Mouse (Mus musculus) heart, embryonic 15.5 days (tissue): ENCODE results near the gene Ggt6. TPM values are rescaled to one million over a fixed set of nuclear protein-coding genes. Genes with fewer than 3 reads are reported as not detected.
A peak's percentile ranks its signal among the peaks of the same experiment; 100 is the strongest.

Source experiments
- ATAC-seq: fragments of 200-750 bp; cut with Nextera tagmentation; replicated peaks from 2 replicates; pipeline ENCODE4 v1.8.0; 2017; ENCODE audit warnings: low read depth, moderate TSS enrichment; ENCODE audit not compliant: insufficient number of reproducible peaks, insufficient read depth, low FRiP score
- H3K27ac ChIP-seq: fragments of 300-500 bp; sonication (generic); 2 replicates; pipeline ENCODE4 v1.5.1; 2015; ENCODE audit warnings: mild to moderate bottlenecking, inconsistent platforms
- H3K27me3 ChIP-seq: fragments of 300-500 bp; sonication (generic); 2 replicates; pipeline ENCODE4 v1.6.1; 2015; ENCODE audit warnings: inconsistent platforms
- H3K36me3 ChIP-seq: fragments of 300-500 bp; sonication (generic); 2 replicates; pipeline ENCODE4 v1.6.1; 2015; ENCODE audit warnings: mild to moderate bottlenecking, inconsistent platforms
- H3K4me1 ChIP-seq: fragments of 300-500 bp; sonication (generic); replicated peaks from 2 replicates; pipeline ENCODE4 v1.6.1; 2015; ENCODE audit warnings: inconsistent platforms
- H3K4me2 ChIP-seq: fragments of 300-500 bp; sonication (generic); 2 replicates; pipeline ENCODE4 v1.6.1; 2015; ENCODE audit warnings: inconsistent platforms, mild to moderate bottlenecking, moderate library complexity
- H3K4me3 ChIP-seq: fragments of 300-500 bp; sonication (generic); 2 replicates; pipeline ENCODE4 v1.5.1; 2015; ENCODE audit warnings: mild to moderate bottlenecking, inconsistent platforms
- H3K9ac ChIP-seq: fragments of 300-500 bp; sonication (generic); 2 replicates; pipeline ENCODE4 v1.6.1; 2015; ENCODE audit warnings: mild to moderate bottlenecking, inconsistent platforms
- H3K9me3 ChIP-seq: fragments of 300-500 bp; sonication (generic); replicated peaks from 2 replicates; pipeline ENCODE4 v1.6.1; 2016; ENCODE audit warnings: inconsistent platforms
- WGBS: fragments of 180-500 bp; shearing (Covaris S2); methylation state at CpG from one replicate; pipeline ENCODE4 v1.1.7; 2015; ENCODE audit warnings: mixed read lengths; 5-methylcytosine and 5-hydroxymethylcytosine counted together
- polyA plus RNA-seq: library from polyadenylated mRNA; unstranded; fragments of >200 nt; fragmentation: Nextera tagmentation; extraction: Ambion mirVana; gene quantifications from 2 replicates; pipeline ENCODE4 v1.2.1, GENCODE M21; 2015

The Ggt6 gene
- polyA plus RNA-seq, 1 experiment from 2014 or later: not detected

DNA sequence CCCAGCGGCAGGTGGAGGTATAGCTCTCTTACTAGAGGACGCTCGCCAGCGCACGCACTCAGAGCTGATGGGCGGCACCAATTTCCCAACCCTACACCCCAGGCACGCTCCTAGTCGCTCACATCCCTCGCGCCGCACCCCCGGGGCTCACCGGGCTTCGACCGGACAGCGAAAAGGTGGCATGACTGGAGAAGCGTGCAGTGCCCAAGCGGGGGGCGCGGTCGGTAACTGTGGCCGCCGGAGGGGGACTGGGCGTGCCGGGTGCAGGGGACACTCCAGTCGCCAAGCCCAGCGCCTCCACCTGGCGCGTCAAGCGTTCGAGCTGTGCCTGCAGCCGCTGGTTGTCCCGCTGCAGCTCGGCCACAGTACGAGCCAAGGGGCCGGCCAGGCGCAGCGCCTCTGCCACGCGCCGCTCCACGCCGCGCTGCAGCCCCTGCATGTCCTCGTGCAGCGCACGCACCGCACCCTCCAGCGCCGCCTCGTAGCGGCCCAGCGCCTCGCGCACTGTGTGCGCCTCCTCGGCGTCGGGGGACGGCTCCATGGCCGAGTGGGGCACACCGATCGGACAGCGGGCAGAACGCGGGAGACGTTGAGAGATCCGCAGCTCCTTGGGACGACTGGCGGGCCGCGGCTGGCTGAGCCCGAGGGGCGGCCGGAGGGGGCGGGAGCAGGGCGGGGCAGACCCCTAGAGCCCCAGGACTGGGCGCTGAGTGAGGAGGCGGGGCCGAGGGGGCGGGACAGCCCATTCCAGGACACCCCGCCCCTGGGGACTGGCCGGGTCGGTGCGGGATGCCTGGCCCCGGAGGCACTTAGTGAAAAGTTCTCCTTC lies 24.0 kb upstream of the Ggt6 start, which contains the start of gene Smtnl2:
Smtnl2 (minus strand) TSS at position 621 of the 829 bp plus-strand sequence.
- H3K9ac ChIP-seq: peak within 1 kb of the TSS; percentile 85
- no peaks in the 10 kb centered on the region for H3K9me3 ChIP-seq
- ATAC-seq: peak; percentile 87
- H3K4me1 ChIP-seq: peaks cover 82% of the 10 kb centered on the region
- no peaks in the 10 kb centered on the region for H3K36me3 ChIP-seq
- peak within 1 kb of the TSS; percentile 77 for H3K4me2 ChIP-seq
- WGBS: under 1% methylated on average over 85 of the region's 86 CpGs
- no peaks in the 10 kb centered on the region for H3K27me3 ChIP-seq
- H3K4me3 ChIP-seq: peak within 1 kb of the TSS; percentile 70
- peak within 1 kb of the TSS; percentile 95 for H3K27ac ChIP-seq

DNA sequence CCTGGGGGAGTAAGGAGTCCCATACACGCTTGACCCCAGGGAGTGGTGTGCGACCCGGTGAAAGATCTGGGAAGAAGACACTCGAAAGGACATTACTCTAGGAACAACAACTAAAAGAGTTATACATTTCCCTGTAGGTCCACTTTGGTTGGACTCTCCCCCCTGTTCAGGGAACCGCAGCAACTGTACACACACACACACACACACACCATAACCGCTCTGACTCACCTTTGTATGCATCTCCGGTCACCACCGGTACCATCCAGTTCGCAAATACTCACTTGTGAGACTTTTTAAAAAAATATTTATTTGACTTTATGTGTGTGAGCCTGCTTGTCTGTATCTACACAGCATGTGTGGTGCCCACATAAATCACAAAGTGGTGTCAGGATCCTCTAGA lies 23.4 kb upstream of the Ggt6 start:
- Histone ChIP-seq H3K36me3 (no peaks in the 10 kb centered on the region), H3K9me3 (no peaks in the 10 kb centered on the region), H3K27me3 (no peaks in the 10 kb centered on the region), H3K9ac (0 out of 2 replicates have a peak overlapping the region, but pooled peaks have one; percentile 85), H3K4me2 (peak overlapping the region; percentile 77), H3K4me3 (peak overlapping the region; percentile 70), H3K4me1 (peaks cover 82% of the 10 kb centered on the region), H3K27ac (peak overlapping the region; percentile 95)
- no peak for ATAC-seq
- WGBS: 21% methylated on average over 9 of the region's 9 CpGs

DNA sequence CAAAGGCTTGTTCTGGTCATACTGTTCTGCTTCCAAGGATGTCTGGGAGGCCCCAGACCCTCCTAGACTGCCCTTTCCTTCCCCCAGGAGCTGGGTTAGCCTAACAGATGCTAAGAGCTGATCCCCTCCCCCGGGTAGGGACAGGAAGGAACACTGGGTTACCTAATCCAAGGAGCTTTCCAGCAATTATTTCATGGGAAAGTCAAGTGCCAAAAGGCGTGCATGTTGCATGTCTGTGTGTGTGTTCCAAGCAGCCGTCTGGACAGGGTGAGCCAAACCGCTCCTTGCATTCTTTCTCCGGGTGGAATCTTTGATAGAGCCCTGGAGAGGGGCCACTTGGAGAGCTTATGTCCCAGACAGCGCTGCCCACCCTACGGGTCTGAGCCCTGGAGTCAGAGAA lies 22.3 kb upstream of the Ggt6 start:
- H3K27ac ChIP-seq: peak overlapping the region; percentile 95
- no peaks in the 10 kb centered on the region for H3K9me3 ChIP-seq
- peak; percentile 2; the same call in 1 of the 2 replicates for ATAC-seq
- H3K36me3 ChIP-seq: no peaks in the 10 kb centered on the region
- H3K4me3 ChIP-seq: peak overlapping the region; percentile 21
- H3K9ac ChIP-seq: peak overlapping the region; percentile 3; the same call in 1 of the 2 replicates
- peak overlapping the region; percentile 37; the same call in 1 of the 2 replicates for H3K4me2 ChIP-seq
- WGBS: 30% methylated on average over 7 of the region's 7 CpGs
- H3K27me3 ChIP-seq: no peaks in the 10 kb centered on the region
- H3K4me1 ChIP-seq: peaks cover 84% of the 10 kb centered on the region

DNA sequence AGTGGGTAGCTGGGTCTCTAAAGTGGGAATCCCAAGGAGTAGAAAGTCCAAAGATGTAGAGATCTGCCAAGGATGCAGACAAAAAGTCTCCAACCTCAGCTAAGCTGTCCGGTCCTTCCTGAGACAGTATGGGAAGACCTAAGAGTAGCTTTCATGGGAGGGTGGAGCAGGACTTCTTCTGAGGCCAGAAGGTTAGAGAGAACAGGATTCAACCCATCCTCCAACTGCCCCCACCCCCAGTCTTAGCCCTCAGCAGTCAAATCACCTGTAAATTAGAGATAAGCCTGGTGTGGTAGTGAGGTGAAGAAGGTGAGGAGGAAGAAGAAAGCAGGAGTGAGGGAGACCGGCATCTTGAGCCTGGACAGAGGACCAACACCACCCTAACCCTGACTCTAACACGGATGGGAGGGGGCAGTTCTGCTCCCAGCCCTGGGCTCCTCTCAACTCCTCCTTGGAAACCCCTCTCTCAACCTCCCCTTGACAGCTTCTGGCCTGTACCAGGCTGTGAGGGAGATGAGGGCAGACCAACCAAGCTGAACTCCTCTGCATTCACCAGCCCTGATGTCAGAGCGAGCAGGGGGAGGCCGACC lies 21.6 kb upstream of the Ggt6 start:
- peak overlapping the region; percentile 21; the same call in 1 of the 2 replicates for H3K4me3 ChIP-seq
- peak overlapping the region; percentile 37 for H3K4me2 ChIP-seq
- peak overlapping the region; percentile 95 for H3K27ac ChIP-seq
- no peak for ATAC-seq
- H3K4me1 ChIP-seq: peaks cover 84% of the 10 kb centered on the region
- H3K36me3 ChIP-seq: no peaks in the 10 kb centered on the region
- H3K27me3 ChIP-seq: no peaks in the 10 kb centered on the region
- H3K9ac ChIP-seq: peak overlapping the region; percentile 3; the same call in 1 of the 2 replicates
- H3K9me3 ChIP-seq: no peaks in the 10 kb centered on the region
- 64% methylated on average over 5 of the region's 5 CpGs for WGBS

DNA sequence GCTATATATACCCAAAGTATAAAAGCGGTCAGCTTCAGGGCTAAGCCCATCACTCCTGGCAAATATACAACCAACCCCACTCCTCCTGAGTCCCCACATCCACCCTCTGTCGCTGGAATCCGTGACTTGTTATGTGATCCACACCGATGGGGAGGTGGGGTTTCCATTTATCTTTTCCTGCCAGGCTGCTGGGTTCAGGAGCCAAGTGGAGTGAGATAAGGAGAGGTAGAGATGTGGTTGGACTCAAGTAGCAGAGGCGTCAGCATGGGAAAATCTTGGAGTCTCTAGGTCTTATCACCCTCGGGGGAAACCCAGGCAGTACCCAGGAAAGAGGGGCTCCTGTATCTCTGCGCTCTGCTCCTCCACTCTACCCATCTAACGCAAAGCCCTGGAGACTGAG lies 20.2 kb upstream of the Ggt6 start:
- peaks cover 73% of the 10 kb centered on the region for H3K4me1 ChIP-seq
- ATAC-seq: no peak
- no peak overlapping the region for H3K9ac ChIP-seq
- WGBS: 26% methylated on average over 8 of the region's 8 CpGs
- peak overlapping the region; percentile 95 for H3K27ac ChIP-seq
- no peaks in the 10 kb centered on the region for H3K36me3 ChIP-seq
- peak overlapping the region; percentile 37 for H3K4me2 ChIP-seq
- no peaks in the 10 kb centered on the region for H3K9me3 ChIP-seq
- no peak overlapping the region for H3K4me3 ChIP-seq
- H3K27me3 ChIP-seq: no peaks in the 10 kb centered on the region

GRCm38 (mm10) chr11:72416666-72417065 lies 18.7 kb upstream of the Ggt6 start:
- WGBS: 46% methylated on average over 5 of the region's 5 CpGs
- peak; percentile 72 for ATAC-seq

DNA sequence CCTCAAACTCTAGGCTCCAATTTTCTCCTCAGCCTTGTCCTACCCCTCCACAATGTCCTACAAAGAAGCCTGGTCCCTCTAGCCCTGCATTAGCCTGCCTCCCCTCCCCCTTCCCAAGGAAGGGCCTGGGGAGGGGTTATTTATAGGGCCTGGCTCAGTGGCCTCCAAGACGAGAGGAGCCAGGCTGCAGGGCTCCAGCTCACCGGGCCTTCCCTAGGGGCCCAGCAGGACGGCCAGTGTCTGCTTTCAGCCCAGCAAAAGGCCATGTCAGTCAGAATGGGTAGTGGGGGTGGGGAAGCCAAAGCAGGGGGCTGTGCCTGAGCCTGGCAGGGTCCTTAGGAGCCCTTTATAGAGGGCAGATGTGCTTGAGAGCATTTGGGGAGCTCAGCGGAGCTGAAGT lies 17.9 kb upstream of the Ggt6 start:
- H3K9me3 ChIP-seq: no peaks in the 10 kb centered on the region
- no peak overlapping the region for H3K9ac ChIP-seq
- H3K27ac ChIP-seq: peak overlapping the region; percentile 70
- peaks cover 66% of the 10 kb centered on the region for H3K4me1 ChIP-seq
- H3K36me3 ChIP-seq: no peaks in the 10 kb centered on the region
- 28% methylated on average over 4 of the region's 4 CpGs for WGBS
- no peak overlapping the region for H3K4me3 ChIP-seq
- ATAC-seq: no peak
- H3K27me3 ChIP-seq: no peaks in the 10 kb centered on the region
- H3K4me2 ChIP-seq: no peak overlapping the region

More at GRCm38 (mm10) chr11:72416666-72417065, 18.7 kb upstream of the Ggt6 start:
- Histone ChIP-seq H3K36me3 (no peaks in the 10 kb centered on the region), H3K4me3 (no peak overlapping the region), H3K4me2 (no peak overlapping the region; the same call in 1 of the 2 replicates), H3K27ac (peak overlapping the region; percentile 70), H3K27me3 (no peaks in the 10 kb centered on the region), H3K9me3 (no peaks in the 10 kb centered on the region), H3K4me1 (peaks cover 73% of the 10 kb centered on the region), H3K9ac (0 out of 2 replicates have a peak overlapping the region, but pooled peaks have one; percentile 17)

- no peak for ATAC-seq
- Histone ChIP-seq H3K4me1 (peaks cover 57% of the 10 kb centered on the region), H3K27ac (peak overlapping the region; percentile 11; the same call in 1 of the 2 replicates), H3K27me3 (no peaks in the 10 kb centered on the region), H3K9ac (no peak overlapping the region), H3K9me3 (no peaks in the 10 kb centered on the region), H3K4me3 (no peak overlapping the region), H3K36me3 (no peaks in the 10 kb centered on the region), H3K4me2 (no peak overlapping the region)
- WGBS: 39% methylated on average over 8 of the region's 8 CpGs
Observed at GRCm38 (mm10) chr11:72418227-72418626, 17.1 kb upstream of the Ggt6 start.

GRCm38 (mm10) chr11:72419006-72419405 lies 16.3 kb upstream of the Ggt6 start:
- no peak overlapping the region for H3K4me2 ChIP-seq
- no peak overlapping the region for H3K4me3 ChIP-seq
- peaks cover 50% of the 10 kb centered on the region for H3K4me1 ChIP-seq
- no peak for ATAC-seq
- WGBS: 88% methylated on average over 6 of the region's 6 CpGs
- no peaks in the 10 kb centered on the region for H3K36me3 ChIP-seq
- no peak overlapping the region for H3K27ac ChIP-seq
- H3K27me3 ChIP-seq: no peaks in the 10 kb centered on the region
- no peak overlapping the region for H3K9ac ChIP-seq
- no peaks in the 10 kb centered on the region for H3K9me3 ChIP-seq

DNA sequence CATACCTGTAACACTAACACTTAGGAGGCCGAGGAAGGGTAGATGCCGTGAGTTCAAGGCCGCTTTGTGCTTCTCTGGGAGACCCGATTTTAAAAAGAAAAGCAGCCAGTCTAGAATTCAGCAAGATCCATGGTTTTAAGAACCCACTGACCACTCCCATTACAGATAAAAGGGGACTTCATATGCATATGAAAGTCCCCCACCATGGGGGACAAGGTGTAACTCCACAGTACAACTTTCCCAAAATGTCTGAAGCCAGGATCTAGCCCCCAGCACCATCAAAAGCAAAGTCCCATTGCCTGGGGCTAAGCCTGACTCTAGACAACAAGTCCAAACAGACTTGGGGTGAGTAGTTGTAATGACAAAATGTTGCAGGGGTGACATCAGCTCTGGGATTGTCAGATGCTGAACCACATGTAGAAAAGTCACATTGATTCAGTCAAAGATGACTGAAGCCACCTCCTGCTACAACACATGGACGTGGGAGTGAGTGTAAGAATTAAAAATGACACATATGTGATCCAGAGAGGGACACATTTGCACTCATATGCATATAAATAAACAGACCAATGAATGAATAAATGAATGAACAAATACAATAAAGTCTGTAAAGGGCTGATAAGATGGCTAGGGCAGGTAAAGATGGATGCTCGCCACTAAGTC lies 14.7 kb upstream of the Ggt6 start:
- Histone ChIP-seq H3K27me3 (no peaks in the 10 kb centered on the region), H3K9ac (no peak overlapping the region), H3K9me3 (no peaks in the 10 kb centered on the region), H3K36me3 (no peaks in the 10 kb centered on the region), H3K27ac (no peak overlapping the region), H3K4me1 (peaks cover 34% of the 10 kb centered on the region), H3K4me2 (no peak overlapping the region), H3K4me3 (no peak overlapping the region)
- ATAC-seq: no peak
- 88% methylated on average over 6 of the region's 6 CpGs for WGBS
